Mouse (Mus musculus): ENCODE results near the gene Ptms. TPM values are rescaled to one million over a fixed set of nuclear protein-coding genes. Genes with fewer than 3 reads are reported as not detected.

The Ptms gene
- polyA plus RNA-seq, 1 experiment from 2014 or later: 609 TPM

DNA sequence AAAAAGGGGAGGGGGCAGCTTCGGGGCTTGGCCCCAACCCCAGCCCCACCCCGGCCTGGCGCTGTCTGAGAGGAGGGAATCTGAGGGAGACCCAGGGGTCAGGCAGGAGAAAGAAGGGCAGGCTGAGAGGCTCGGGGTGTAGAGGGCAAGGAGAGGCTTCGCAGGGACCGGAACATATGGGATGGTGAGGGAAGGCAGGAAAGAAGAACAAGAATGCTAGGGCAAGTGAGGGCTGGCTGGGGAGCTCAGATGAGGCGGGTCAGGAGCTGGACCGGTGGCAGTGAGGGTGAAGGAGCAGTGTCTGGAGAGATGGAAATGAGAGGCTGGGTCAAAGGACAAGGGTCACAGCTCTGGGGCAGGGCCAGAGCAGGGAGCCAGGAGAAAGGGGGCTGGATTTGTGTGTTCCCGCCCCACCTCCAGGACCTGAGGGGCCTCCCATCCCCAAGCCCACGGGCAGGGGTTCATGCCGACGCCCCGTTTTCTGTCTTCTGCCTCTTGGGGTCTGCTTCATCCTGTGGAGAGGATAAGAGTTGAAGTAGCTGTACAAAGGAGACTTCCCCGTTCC, 6.1 kb downstream of the Ptms start:
- no peak for ATAC-seq
- peaks cover 18% of the 10 kb centered on the region for H3K36me3 ChIP-seq (ENCODE audit: control insufficient read depth, insufficient read depth, low read length)
- no peaks in the 10 kb centered on the region for H3K9me3 ChIP-seq (ENCODE audit: control insufficient read depth, low read length)
- peaks cover 36% of the 10 kb centered on the region for H3K4me1 ChIP-seq (ENCODE audit: control insufficient read depth, insufficient read depth, low read depth, low read length)
- H3K27me3 ChIP-seq (replicated peaks; ENCODE audit: control insufficient read depth, insufficient read depth, low read length): no peaks in the 10 kb centered on the region
- H3K27ac ChIP-seq (ENCODE audit: low read depth, low read length): peak overlapping the region; percentile 9
- H3K4me2 ChIP-seq (ENCODE audit: low read length): no peak overlapping the region
- 56% methylated on average over 14 of the region's 14 CpGs for WGBS
- H3K9ac ChIP-seq (ENCODE audit: low read depth, low read length): no peak overlapping the region
- no peak overlapping the region for H3K4me3 ChIP-seq (ENCODE audit: low read length)

DNA sequence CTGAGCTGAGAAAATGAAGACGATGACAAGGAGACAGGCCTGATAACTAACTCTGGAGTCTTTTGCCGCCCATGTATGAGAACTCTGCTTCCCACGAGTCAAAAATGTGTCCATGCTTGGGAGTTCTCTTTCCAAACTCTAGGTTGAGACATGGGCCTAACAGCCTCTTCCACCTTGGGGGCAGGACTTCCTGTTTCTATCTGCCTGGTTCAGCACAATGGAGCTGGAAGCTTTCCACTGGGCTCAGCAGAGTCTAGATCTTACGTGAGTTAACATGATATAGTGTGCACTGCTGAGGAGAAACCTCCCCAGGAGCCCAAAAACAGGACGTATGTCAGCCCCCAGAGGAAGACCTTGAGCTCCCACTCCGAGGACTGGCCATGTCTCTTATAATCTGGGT, 6.7 kb downstream of the Ptms start:
- Histone ChIP-seq H3K4me3 (ENCODE audit: low read length) (no peak overlapping the region), H3K4me2 (ENCODE audit: low read length) (no peak overlapping the region), H3K36me3 (ENCODE audit: control insufficient read depth, insufficient read depth, low read length) (peaks cover 18% of the 10 kb centered on the region), H3K9ac (ENCODE audit: low read depth, low read length) (no peak overlapping the region), H3K27me3 (replicated peaks; ENCODE audit: control insufficient read depth, insufficient read depth, low read length) (no peaks in the 10 kb centered on the region), H3K4me1 (ENCODE audit: control insufficient read depth, insufficient read depth, low read depth, low read length) (peaks cover 32% of the 10 kb centered on the region), H3K9me3 (ENCODE audit: control insufficient read depth, low read length) (no peaks in the 10 kb centered on the region), H3K27ac (ENCODE audit: low read depth, low read length) (no peak overlapping the region; the same call in 1 of the 2 replicates)
- 51% methylated on average over 6 of the region's 6 CpGs for WGBS
- ATAC-seq: no peak

DNA sequence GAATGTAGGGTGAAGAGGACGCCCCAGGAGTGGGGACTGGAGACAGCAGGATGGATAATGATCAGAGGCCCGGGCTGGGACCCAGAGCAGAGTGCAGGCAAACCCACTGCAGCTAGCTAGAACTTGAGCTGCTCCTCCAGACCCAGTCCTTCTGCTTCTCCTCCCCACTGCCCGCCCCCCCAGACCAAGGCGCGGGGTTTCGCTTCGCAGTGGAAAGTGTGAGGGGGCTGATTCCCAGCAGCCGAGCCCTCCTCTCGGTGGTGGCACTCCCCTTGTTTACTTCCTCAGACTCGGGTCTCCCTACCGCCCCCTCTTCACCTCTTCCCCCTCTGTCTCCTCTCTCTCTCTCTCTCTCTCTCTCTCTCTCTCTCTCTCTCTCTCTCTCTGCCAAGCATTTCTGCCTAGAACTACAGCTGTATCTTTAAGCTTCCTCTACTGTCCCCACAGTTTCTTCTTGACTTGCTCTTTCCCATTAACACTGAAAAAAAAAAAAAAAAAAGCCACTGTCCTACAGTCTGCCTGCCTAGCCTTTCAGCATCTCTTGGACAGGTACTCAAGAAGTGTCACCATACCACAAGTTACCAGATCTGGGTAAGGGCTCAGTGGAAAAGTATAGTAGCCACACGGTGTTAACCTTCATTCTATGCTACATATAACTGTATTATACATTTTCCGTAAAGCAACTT, 8.2 kb downstream of the Ptms start, which contains the start of gene Lag3:
TSS of gene Lag3 (minus strand) at position 173 of the 686 bp plus-strand sequence.
- no peak within 1 kb of the TSS for H3K9ac ChIP-seq (ENCODE audit: low read depth, low read length)

DNA sequence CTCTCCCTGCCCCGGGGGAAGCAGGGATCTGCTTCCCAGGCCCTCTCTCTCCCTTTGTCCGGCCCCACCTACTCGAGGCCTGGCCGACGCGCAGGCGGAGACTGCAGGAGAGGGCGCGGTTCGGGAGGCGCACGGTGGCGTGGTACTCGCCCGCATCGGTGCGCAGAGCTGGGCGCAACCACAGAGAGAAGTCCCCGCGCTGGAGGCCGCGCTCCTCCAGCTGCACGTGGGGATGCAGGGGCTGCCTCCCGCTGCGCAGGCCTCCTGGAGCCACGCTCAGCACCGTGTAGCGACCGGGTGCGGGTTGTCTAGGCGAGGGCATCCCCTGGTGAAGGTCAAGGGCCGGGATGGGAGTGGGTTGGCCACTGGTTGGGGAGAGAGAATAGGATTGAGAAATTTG, 9.9 kb downstream of the Ptms start:
- peaks cover 24% of the 10 kb centered on the region for H3K4me1 ChIP-seq (ENCODE audit: control insufficient read depth, insufficient read depth, low read depth, low read length)
- no peak overlapping the region for H3K27ac ChIP-seq (ENCODE audit: low read depth, low read length)
- no peaks in the 10 kb centered on the region for H3K27me3 ChIP-seq (replicated peaks; ENCODE audit: control insufficient read depth, insufficient read depth, low read length)
- peak overlapping the region; percentile 38 for H3K4me2 ChIP-seq (ENCODE audit: low read length)
- H3K9ac ChIP-seq (ENCODE audit: low read depth, low read length): peak overlapping the region; percentile 46
- no peaks in the 10 kb centered on the region for H3K9me3 ChIP-seq (ENCODE audit: control insufficient read depth, low read length)
- 0 out of 2 replicates have a peak overlapping the region, but pooled peaks have one; percentile 4 for H3K4me3 ChIP-seq (ENCODE audit: low read length)
- 0 out of 2 replicates have a peak, but pooled peaks have one; percentile 22 for ATAC-seq
- peaks cover 18% of the 10 kb centered on the region for H3K36me3 ChIP-seq (ENCODE audit: control insufficient read depth, insufficient read depth, low read length)
- WGBS: 10% methylated on average over 32 of the region's 32 CpGs

More for the DNA sequence above, 8.2 kb downstream of the Ptms start, which contains the start of gene Lag3:
- Histone ChIP-seq H3K4me1 (ENCODE audit: control insufficient read depth, insufficient read depth, low read depth, low read length) (peaks cover 31% of the 10 kb centered on the region), H3K4me3 (ENCODE audit: low read length) (no peak within 1 kb of the TSS), H3K9me3 (ENCODE audit: control insufficient read depth, low read length) (no peaks in the 10 kb centered on the region), H3K4me2 (ENCODE audit: low read length) (no peak within 1 kb of the TSS; the same call in 1 of the 2 replicates), H3K27me3 (replicated peaks; ENCODE audit: control insufficient read depth, insufficient read depth, low read length) (no peaks in the 10 kb centered on the region), H3K27ac (ENCODE audit: low read depth, low read length) (no peak within 1 kb of the TSS), H3K36me3 (ENCODE audit: control insufficient read depth, insufficient read depth, low read length) (peaks cover 18% of the 10 kb centered on the region)
- 23% methylated on average over 8 of the region's 13 CpGs for WGBS
- ATAC-seq: no peak

DNA sequence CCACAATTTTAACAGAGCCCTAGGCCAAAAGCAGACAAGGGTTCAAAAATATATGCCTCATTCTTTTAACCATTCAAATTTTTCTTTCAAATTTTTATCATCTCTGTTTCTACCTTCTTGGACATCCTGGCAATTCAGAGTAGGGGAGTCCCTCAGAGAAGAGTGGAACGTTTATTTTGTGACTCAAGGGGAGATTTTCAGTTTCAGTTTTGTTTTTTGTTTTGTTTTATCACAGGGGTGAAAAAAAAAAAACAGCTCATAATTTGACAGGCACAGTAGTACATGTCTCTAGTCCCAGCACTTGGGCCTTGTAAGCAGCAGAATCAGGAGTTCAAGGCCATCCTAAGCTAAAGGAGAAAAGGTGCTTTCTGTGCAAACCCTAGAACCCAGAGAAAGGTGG, 12.1 kb downstream of the Ptms start:
- H3K4me1 ChIP-seq (ENCODE audit: control insufficient read depth, insufficient read depth, low read depth, low read length): peaks cover 24% of the 10 kb centered on the region
- H3K9me3 ChIP-seq (ENCODE audit: control insufficient read depth, low read length): no peaks in the 10 kb centered on the region
- peaks cover under 1% of the 10 kb centered on the region; the same call in 1 of the 2 replicates for H3K36me3 ChIP-seq (ENCODE audit: control insufficient read depth, insufficient read depth, low read length)
- H3K27ac ChIP-seq (ENCODE audit: low read depth, low read length): no peak overlapping the region
- no peaks in the 10 kb centered on the region for H3K27me3 ChIP-seq (replicated peaks; ENCODE audit: control insufficient read depth, insufficient read depth, low read length)
- H3K9ac ChIP-seq (ENCODE audit: low read depth, low read length): no peak overlapping the region
- 83% methylated on average over 1 of the region's 1 CpGs for WGBS
- no peak overlapping the region for H3K4me3 ChIP-seq (ENCODE audit: low read length)
- no peak for ATAC-seq
- no peak overlapping the region for H3K4me2 ChIP-seq (ENCODE audit: low read length)

DNA sequence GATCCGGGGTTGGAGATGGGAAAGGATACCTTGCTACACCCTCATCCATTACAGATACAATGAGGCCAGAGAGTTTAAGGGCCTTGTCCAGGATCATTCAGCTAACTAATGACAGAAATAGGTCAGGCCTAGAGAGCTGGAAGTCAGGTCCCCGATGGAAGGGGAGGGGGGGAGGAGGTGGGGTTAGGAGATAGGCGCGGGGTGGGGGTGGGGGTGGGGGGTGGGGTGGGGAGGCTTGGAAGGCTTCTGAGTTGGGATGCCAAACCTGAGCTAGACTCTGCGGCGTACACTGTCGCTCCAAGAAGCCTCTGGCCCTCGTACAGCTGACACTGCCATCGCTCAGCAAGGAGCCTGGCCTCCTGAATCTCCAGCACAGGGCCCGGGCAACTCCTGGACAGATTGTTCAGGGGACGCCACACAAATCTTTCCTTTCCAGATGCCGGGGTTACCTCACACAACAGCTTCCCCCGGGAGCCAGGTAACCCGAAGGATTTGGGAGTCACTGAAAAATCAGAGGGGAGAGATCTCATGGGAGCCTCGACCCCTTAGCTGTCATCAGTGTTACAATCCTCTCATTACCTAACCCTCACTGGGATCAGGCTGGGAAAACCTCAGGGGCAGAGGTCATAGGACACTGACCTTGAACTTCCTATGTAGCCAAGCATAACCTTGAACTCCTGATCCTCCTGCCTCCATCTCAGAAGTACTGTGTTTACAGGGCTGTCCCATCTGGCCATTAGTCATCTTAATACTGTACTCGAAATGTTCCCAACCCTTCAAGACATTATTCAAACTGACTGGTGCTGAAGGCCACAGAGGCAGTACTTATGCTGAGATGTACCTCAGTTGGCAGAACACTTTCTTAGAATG, 14.7 kb downstream of the Ptms start:
- H3K27me3 ChIP-seq (replicated peaks; ENCODE audit: control insufficient read depth, insufficient read depth, low read length): no peaks in the 10 kb centered on the region
- H3K36me3 ChIP-seq (ENCODE audit: control insufficient read depth, insufficient read depth, low read length): no peaks in the 10 kb centered on the region
- H3K27ac ChIP-seq (ENCODE audit: low read depth, low read length): peak overlapping the region; percentile 97
- WGBS: 28% methylated on average over 16 of the region's 16 CpGs
- peak overlapping the region; percentile 40 for H3K4me3 ChIP-seq (ENCODE audit: low read length)
- ATAC-seq: 0 out of 2 replicates have a peak, but pooled peaks have one; percentile 0
- peaks cover 20% of the 10 kb centered on the region for H3K4me1 ChIP-seq (ENCODE audit: control insufficient read depth, insufficient read depth, low read depth, low read length)
- peak overlapping the region; percentile 80 for H3K4me2 ChIP-seq (ENCODE audit: low read length)
- peak overlapping the region; percentile 71 for H3K9ac ChIP-seq (ENCODE audit: low read depth, low read length)
- H3K9me3 ChIP-seq (ENCODE audit: control insufficient read depth, low read length): no peaks in the 10 kb centered on the region

DNA sequence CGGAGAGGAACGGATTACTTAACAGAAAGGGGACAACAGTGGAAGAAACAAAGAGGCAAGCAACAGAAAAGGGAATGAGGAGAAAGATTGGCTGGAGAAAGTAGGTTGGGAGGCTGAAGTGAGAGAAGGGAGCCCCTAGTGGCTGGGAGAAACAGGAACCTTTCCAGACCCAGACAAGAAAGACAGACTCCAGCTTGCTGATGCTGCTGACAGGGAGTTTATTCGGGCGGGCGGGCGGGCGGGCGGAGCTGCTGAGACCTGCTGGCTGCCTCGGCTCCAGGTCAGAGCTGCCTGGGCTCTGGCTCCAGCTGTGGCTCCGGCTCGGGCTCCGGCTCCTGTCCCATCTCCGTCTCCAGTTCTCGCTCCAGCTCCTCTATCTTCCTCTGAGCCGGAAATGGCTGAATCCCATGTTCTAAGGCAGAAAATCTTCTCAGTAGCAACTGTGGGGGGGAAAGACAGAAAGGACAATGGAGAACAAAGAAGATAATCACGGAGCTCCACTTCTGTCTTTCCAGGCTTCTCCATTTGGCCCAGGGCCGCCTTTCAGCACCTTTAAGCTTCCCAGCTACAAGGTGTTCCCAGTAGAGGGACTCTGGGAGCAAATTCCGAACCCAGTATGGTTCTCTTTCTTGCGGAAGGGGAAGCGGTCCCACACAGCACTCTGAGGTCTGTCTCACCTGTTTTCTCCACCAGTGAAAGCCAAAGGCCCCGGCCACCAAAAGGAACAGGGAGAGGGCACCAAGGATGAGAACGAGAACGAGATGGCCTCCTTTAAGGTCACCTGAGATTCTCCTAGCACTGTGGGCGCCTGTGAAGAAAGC, 15.5 kb downstream of the Ptms start:
- Histone ChIP-seq H3K4me1 (ENCODE audit: control insufficient read depth, insufficient read depth, low read depth, low read length) (peaks cover 13% of the 10 kb centered on the region), H3K36me3 (ENCODE audit: control insufficient read depth, insufficient read depth, low read length) (no peaks in the 10 kb centered on the region), H3K4me2 (ENCODE audit: low read length) (peak overlapping the region; percentile 80), H3K27ac (ENCODE audit: low read depth, low read length) (peak overlapping the region; percentile 97), H3K9me3 (ENCODE audit: control insufficient read depth, low read length) (no peaks in the 10 kb centered on the region), H3K27me3 (replicated peaks; ENCODE audit: control insufficient read depth, insufficient read depth, low read length) (no peaks in the 10 kb centered on the region), H3K4me3 (ENCODE audit: low read length) (peak overlapping the region; percentile 40), H3K9ac (ENCODE audit: low read depth, low read length) (peak overlapping the region; percentile 71)
- ATAC-seq: peak; percentile 80
- WGBS: 5% methylated on average over 24 of the region's 24 CpGs

DNA sequence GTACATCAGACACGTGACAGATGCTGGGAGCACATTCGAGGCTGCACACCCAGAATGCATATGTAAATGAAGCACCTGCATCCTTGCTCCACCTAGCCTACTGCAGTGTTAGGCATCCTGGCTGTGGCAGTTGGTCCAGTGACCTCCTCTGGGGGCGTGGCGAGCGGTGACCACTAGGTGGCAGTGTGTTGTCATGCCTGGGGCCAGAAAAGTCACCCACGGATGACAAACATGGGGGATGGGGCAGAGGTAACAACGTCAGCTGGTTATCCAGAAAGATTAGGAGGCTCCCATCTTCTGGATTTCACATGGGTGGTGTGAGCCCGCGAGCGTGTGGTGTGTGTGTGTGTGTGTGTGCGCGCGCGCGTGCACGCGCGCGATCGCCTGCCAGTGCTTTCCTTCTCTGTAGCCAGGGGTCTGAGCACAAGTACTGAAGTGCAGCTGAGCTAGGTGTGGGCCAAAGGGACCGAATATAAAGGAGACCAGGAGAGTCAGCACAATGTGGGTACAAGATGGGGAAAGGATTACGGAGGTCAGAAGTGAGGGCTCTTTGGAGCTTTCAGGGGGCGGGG, 16.2 kb downstream of the Ptms start:
- Histone ChIP-seq H3K4me1 (ENCODE audit: control insufficient read depth, insufficient read depth, low read depth, low read length) (peaks cover 13% of the 10 kb centered on the region), H3K9me3 (ENCODE audit: control insufficient read depth, low read length) (no peaks in the 10 kb centered on the region), H3K27me3 (replicated peaks; ENCODE audit: control insufficient read depth, insufficient read depth, low read length) (no peaks in the 10 kb centered on the region), H3K9ac (ENCODE audit: low read depth, low read length) (peak overlapping the region; percentile 71), H3K4me3 (ENCODE audit: low read length) (peak overlapping the region; percentile 40), H3K27ac (ENCODE audit: low read depth, low read length) (peak overlapping the region; percentile 97), H3K36me3 (ENCODE audit: control insufficient read depth, insufficient read depth, low read length) (no peaks in the 10 kb centered on the region), H3K4me2 (ENCODE audit: low read length) (peak overlapping the region; percentile 80)
- 0% methylated on average over 23 of the region's 23 CpGs for WGBS
- peak; percentile 85 for ATAC-seq
